Mouse (Mus musculus): ENCODE data around the gene Clcn1. TPM values are rescaled to one million over a fixed set of nuclear protein-coding genes. Genes with fewer than 3 reads are reported as not detected.

The Clcn1 gene
- total RNA-seq, 1 experiment: 1.2 TPM

- Histone ChIP-seq H3K4me3 (ENCODE audit: insufficient read depth in 1 of 2, low read depth in 1 of 2, low read length in 2 of 2, poor library complexity in 1 of 2, severe bottlenecking in 1 of 2) (no peak overlapping the region), H3K9me3 (ENCODE audit: control insufficient read depth, insufficient read depth, low read depth, low read length) (no peaks in the 10 kb centered on the region), H3K4me1 (ENCODE audit: control insufficient read depth in 2 of 2, insufficient read depth in 2 of 2, low read length in 2 of 2, poor library complexity in 1 of 2) (peaks cover 0 to 12% of the 10 kb centered on the region in 2 experiments; a peak in 1 of 4 replicates), H3K27ac (ENCODE audit: insufficient read depth, low read depth, low read length, poor library complexity, severe bottlenecking) (no peak overlapping the region), H3K9ac (ENCODE audit: insufficient read depth, low read depth, low read length, poor library complexity, severe bottlenecking) (no peak overlapping the region), H3K36me3 (ENCODE audit: control insufficient read depth, insufficient read depth, low read length, poor library complexity, severe bottlenecking) (peaks cover 17% of the 10 kb centered on the region; the same call in 1 of the 2 replicates)
- TF ChIP-seq MAFK (IDR thresholded peaks at IDR 0.05; ENCODE audit: insufficient read depth, low read depth, low read length) (no peak), HCFC1 (IDR thresholded peaks at IDR 0.05; ENCODE audit: borderline replicate concordance, insufficient read depth, low read length) (no peak), CHD2 (IDR thresholded peaks at IDR 0.05; ENCODE audit: low read depth, low read length) (no peak), ZNF384 (IDR thresholded peaks at IDR 0.05; ENCODE audit: low read depth, low read length) (no peak), ZC3H11A (IDR thresholded peaks at IDR 0.05; ENCODE audit: borderline replicate concordance, low read depth, low read length) (no peak)
- no peak for DNase-seq (ENCODE audit: low read depth, low spot score)
- in situ Hi-C loops (cut with MboI; ENCODE audit: low sequenced_read_pairs in 2 of 2, unreplicated experiment in 2 of 2): no loop called here
These were observed 68.9 kb downstream of the Clcn1 start for GRCm38 (mm10) chr6:42355366-42355765.

- H3K36me3 ChIP-seq (ENCODE audit: control insufficient read depth, insufficient read depth, low read length, poor library complexity, severe bottlenecking): peaks cover 17% of the 10 kb centered on the region; the same call in 1 of the 2 replicates
- no peaks in the 10 kb centered on the region for H3K9me3 ChIP-seq (ENCODE audit: control insufficient read depth, insufficient read depth, low read depth, low read length)
- no peak overlapping the region for H3K4me3 ChIP-seq (ENCODE audit: insufficient read depth in 1 of 2, low read depth in 1 of 2, low read length in 2 of 2, poor library complexity in 1 of 2, severe bottlenecking in 1 of 2)
- H3K4me1 ChIP-seq (ENCODE audit: control insufficient read depth in 2 of 2, insufficient read depth in 2 of 2, low read length in 2 of 2, poor library complexity in 1 of 2): peaks cover 0 to 9% of the 10 kb centered on the region in 2 experiments; a peak in 1 of 4 replicates
- H3K27ac ChIP-seq (ENCODE audit: insufficient read depth, low read depth, low read length, poor library complexity, severe bottlenecking): no peak overlapping the region
- TF ChIP-seq HCFC1 (IDR thresholded peaks at IDR 0.05; ENCODE audit: borderline replicate concordance, insufficient read depth, low read length) (no peak), CHD2 (IDR thresholded peaks at IDR 0.05; ENCODE audit: low read depth, low read length) (no peak), ZC3H11A (IDR thresholded peaks at IDR 0.05; ENCODE audit: borderline replicate concordance, low read depth, low read length) (no peak), ZNF384 (IDR thresholded peaks at IDR 0.05; ENCODE audit: low read depth, low read length) (no peak), MAFK (IDR thresholded peaks at IDR 0.05; ENCODE audit: insufficient read depth, low read depth, low read length) (no peak)
- DNase-seq (ENCODE audit: low read depth, low spot score): no peak
- no peak overlapping the region for H3K9ac ChIP-seq (ENCODE audit: insufficient read depth, low read depth, low read length, poor library complexity, severe bottlenecking)
- in situ Hi-C loops (cut with MboI; ENCODE audit: low sequenced_read_pairs in 2 of 2, unreplicated experiment in 2 of 2): no loop called here
These were observed 69.5 kb downstream of the Clcn1 start for GRCm38 (mm10) chr6:42355794-42356600.

- peaks cover 17% of the 10 kb centered on the region; the same call in 1 of the 2 replicates for H3K36me3 ChIP-seq (ENCODE audit: control insufficient read depth, insufficient read depth, low read length, poor library complexity, severe bottlenecking)
These were observed 70.4 kb downstream of the Clcn1 start for GRCm38 (mm10) chr6:42356913-42357312.

DNA sequence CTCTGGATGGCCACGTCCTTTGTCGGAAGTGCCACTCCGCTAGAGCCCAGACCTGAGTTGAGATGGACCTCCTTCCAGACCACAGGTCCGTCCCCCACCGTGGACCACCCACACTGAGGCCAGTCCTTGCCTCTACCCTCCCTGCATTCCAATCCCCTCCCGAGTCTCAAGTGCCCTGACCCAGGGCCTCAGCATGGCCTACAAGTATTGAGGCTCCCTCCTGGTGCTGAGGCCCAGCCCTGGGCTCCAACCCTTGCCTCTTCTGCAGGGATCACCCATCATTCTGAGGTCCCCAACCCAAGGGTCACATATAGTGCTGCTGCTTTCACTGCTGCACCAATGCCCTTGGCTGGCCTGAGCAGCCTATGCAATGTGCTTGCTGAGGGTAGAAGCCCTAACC is 71.4 kb downstream of the Clcn1 start:
- no peak overlapping the region; the same call in 1 of the 2 replicates for H3K27ac ChIP-seq (ENCODE audit: insufficient read depth, low read depth, low read length, poor library complexity, severe bottlenecking)
- TF ChIP-seq ZNF384 (IDR thresholded peaks at IDR 0.05; ENCODE audit: low read depth, low read length) (no peak), MAFK (IDR thresholded peaks at IDR 0.05; ENCODE audit: insufficient read depth, low read depth, low read length) (no peak), HCFC1 (IDR thresholded peaks at IDR 0.05; ENCODE audit: borderline replicate concordance, insufficient read depth, low read length) (no peak), ZC3H11A (IDR thresholded peaks at IDR 0.05; ENCODE audit: borderline replicate concordance, low read depth, low read length) (no peak), CHD2 (IDR thresholded peaks at IDR 0.05; ENCODE audit: low read depth, low read length) (no peak)
- H3K9ac ChIP-seq (ENCODE audit: insufficient read depth, low read depth, low read length, poor library complexity, severe bottlenecking): no peak overlapping the region
- no peak overlapping the region for H3K4me3 ChIP-seq (ENCODE audit: insufficient read depth in 1 of 2, low read depth in 1 of 2, low read length in 2 of 2, poor library complexity in 1 of 2, severe bottlenecking in 1 of 2)
- in situ Hi-C loops (cut with MboI; ENCODE audit: low sequenced_read_pairs in 2 of 2, unreplicated experiment in 2 of 2): no loop called here
- peaks cover 0 to 2% of the 10 kb centered on the region in 2 experiments; a peak in 1 of 4 replicates for H3K4me1 ChIP-seq (ENCODE audit: control insufficient read depth in 2 of 2, insufficient read depth in 2 of 2, low read length in 2 of 2, poor library complexity in 1 of 2)
- H3K9me3 ChIP-seq (ENCODE audit: control insufficient read depth, insufficient read depth, low read depth, low read length): no peaks in the 10 kb centered on the region
- peaks cover 15% of the 10 kb centered on the region; the same call in 1 of the 2 replicates for H3K36me3 ChIP-seq (ENCODE audit: control insufficient read depth, insufficient read depth, low read length, poor library complexity, severe bottlenecking)
- no peak for DNase-seq (ENCODE audit: low read depth, low spot score)

More at GRCm38 (mm10) chr6:42356913-42357312, 70.4 kb downstream of the Clcn1 start:
- DNase-seq (ENCODE audit: low read depth, low spot score): no peak
- H3K4me3 ChIP-seq (ENCODE audit: insufficient read depth in 1 of 2, low read depth in 1 of 2, low read length in 2 of 2, poor library complexity in 1 of 2, severe bottlenecking in 1 of 2): no peak overlapping the region
- H3K27ac ChIP-seq (ENCODE audit: insufficient read depth, low read depth, low read length, poor library complexity, severe bottlenecking): no peak overlapping the region
- no peak for TF ChIP-seq MAFK (IDR thresholded peaks at IDR 0.05; ENCODE audit: insufficient read depth, low read depth, low read length)
- no peak for TF ChIP-seq CHD2 (IDR thresholded peaks at IDR 0.05; ENCODE audit: low read depth, low read length)
- no peak for TF ChIP-seq ZC3H11A (IDR thresholded peaks at IDR 0.05; ENCODE audit: borderline replicate concordance, low read depth, low read length)
- no peak for TF ChIP-seq ZNF384 (IDR thresholded peaks at IDR 0.05; ENCODE audit: low read depth, low read length)
- no peak for TF ChIP-seq HCFC1 (IDR thresholded peaks at IDR 0.05; ENCODE audit: borderline replicate concordance, insufficient read depth, low read length)
- no peak overlapping the region for H3K9ac ChIP-seq (ENCODE audit: insufficient read depth, low read depth, low read length, poor library complexity, severe bottlenecking)
- no peaks in the 10 kb centered on the region for H3K9me3 ChIP-seq (ENCODE audit: control insufficient read depth, insufficient read depth, low read depth, low read length)
- peaks cover 0 to 2% of the 10 kb centered on the region in 2 experiments; a peak in 1 of 4 replicates for H3K4me1 ChIP-seq (ENCODE audit: control insufficient read depth in 2 of 2, insufficient read depth in 2 of 2, low read length in 2 of 2, poor library complexity in 1 of 2)
- in situ Hi-C loops (cut with MboI; ENCODE audit: low sequenced_read_pairs in 2 of 2, unreplicated experiment in 2 of 2): no loop called here

Measured in ES-E14 (cell line).